Mouse (Mus musculus): ENCODE measurements around the gene Padi1.

The Padi1 gene

GRCm38 (mm10) chr4:140845666-140846065 lies at the start of gene Padi1:
Gene Padi1, minus strand, starts transcription at chr4:140845778.
- no peak for DNase-seq (ENCODE audit: low spot score in 2 of 2)

DNA sequence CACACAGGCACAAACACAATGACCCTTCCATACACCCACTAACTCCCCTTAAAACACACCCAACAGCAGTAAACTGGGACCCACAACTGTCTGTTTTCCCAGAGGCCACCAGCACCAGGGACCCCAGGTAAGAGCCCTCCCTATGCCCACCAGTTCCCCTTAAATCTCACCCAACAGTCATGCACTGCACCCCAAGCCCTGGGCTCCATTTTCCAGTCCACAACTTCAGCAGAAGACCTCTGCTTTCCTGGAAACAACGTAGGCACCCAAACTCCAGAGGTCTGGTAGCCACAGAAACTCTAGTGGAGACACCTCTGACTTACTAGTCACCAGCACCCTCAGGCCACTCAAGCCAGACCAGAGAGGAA lies 46.6 kb upstream of the Padi1 start:
- no peak for DNase-seq (ENCODE audit: low spot score in 2 of 2)

DNA sequence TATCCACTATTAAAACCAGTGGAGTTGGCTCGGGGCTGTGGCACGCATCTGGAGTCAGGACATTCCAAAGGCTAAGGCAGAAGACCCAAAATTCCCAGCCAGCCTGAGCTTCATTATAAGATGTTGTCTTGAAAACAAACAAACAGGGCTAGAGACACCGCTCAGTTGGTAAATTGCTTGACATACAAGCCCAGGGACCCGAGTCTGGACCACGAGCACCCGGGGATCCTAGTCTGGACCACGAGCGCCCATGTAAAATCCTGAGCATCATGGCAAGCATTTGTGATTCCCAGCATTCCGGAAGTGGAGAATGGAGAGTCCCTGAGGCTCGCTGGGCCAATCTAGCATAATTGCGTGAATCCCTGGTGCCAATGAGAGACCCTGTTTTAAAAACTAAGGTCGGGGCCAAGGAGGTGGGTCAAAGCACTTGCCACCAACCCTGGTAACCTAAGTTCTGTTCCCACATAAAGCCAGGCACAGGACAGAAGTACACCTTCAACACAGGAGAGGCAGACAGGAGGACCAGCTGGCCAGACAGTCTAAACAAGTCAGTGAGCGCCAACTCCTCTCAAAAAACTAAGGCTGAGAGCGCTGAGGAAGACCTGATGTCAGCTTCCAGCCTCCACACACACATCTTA lies 46.1 kb upstream of the Padi1 start:
- DNase-seq (ENCODE audit: low spot score in 2 of 2) = no peak

DNA sequence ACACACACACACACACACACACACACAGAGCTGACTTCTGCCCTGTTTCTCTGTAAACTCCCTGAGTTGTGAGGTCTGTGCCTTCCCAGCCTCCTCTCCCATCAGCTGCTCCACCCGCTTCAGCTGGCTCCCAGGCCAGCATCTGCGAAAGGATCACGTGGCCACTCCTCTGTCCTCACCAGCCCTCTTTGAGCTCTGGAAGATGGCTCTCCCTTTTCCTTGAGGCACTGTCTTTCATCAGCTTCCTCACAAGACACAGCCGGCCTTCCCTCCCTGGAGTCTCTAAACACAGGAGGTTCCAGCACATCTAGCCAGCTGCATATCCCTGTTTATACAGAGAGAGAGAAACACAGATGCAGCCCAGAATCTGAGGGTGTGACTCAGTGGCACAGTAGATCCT lies 38.3 kb upstream of the Padi1 start:
- peak in 1 of 2 experiments; percentile 52 for DNase-seq (ENCODE audit: low spot score in 2 of 2)

DNA sequence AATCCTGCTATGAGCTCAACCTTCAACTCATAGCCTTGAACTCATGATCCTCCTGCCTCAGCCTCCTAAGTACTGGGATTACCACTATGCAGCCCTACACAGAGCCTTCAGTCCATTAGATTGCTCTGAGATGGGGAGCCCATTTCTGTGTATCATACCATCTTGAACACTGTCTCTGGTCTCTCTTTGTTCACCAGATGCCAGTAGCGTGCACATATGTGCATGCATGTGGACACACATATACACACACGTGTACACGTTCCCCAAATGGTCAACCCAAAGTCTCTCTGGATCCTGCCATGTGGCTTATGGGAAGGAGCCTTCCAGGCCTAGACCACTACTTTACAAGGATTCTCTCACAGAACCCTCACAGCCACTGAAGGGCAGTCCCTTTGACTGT lies 37.4 kb upstream of the Padi1 start:
- no peak for DNase-seq (ENCODE audit: low spot score in 2 of 2)

DNA sequence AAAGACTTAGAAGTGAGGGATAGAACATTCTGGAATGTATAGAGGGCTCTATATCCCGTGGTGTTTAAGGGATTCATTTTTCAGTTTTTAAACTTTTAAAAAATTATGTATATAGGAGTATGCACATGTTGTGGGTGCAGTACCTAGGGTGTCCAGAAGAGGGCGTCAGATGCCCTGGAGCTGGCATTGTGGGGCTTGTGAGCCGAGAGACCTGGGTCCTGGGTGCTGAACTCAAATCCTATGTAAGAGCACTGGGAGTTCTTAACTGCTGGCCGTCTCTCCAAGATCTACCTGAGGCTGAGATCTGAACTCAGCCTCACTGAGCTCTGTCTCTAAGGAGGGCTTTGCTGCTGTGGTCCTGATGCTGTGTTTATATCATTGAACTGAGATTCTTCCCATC lies 36.8 kb upstream of the Padi1 start:
- no peak for DNase-seq (ENCODE audit: low spot score in 2 of 2)

- DNase-seq (ENCODE audit: low spot score in 2 of 2) = no peak
These were observed 36.2 kb upstream of the Padi1 start for GRCm38 (mm10) chr4:140881771-140882170.

DNA sequence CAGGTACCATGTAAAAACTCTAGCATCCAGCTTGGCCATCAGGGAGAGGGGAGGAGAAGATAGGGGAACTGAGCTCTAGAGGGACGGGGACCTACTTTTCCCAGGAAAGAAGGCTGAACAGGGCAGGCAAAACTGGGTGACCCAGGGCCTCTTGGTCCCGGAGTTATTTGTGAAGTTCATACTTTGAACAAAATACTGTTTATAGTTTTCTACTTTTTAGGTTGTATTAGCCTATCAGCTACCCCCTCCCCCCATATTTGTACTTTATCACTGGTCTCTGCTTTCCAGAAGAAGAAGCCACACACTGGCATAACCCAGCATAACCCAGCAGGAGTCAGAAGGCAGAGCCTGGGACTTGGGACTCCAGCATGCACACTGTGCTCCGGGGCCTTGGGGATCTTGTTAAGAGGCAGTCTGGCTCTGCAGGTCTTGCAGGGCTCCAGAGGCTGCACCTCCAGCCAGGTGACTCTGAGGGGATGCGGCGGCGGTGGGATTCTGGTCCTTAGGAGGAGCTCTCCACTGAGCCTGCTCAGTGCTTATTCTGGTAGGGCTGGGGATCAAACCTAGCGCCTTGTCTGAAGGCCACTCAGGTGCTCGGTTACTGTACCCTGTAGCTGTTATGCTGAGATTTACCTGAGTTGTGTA lies 35.6 kb upstream of the Padi1 start:
- DNase-seq (ENCODE audit: low spot score in 2 of 2) = no peak

GRCm38 (mm10) chr4:140880207-140880606 lies 34.6 kb upstream of the Padi1 start:
- no peak for DNase-seq (ENCODE audit: low spot score in 2 of 2)

GRCm38 (mm10) chr4:140879739-140880138 lies 34.2 kb upstream of the Padi1 start:
- no peak for DNase-seq (ENCODE audit: low spot score in 2 of 2)

- DNase-seq (ENCODE audit: low spot score in 2 of 2) = no peak
These were observed 33.5 kb upstream of the Padi1 start for GRCm38 (mm10) chr4:140879116-140879515.

- DNase-seq (ENCODE audit: low spot score in 2 of 2) = no peak
These were observed 33.1 kb upstream of the Padi1 start for GRCm38 (mm10) chr4:140878655-140879054.

- DNase-seq (ENCODE audit: low spot score in 2 of 2) = no peak
These were observed 31.9 kb upstream of the Padi1 start for GRCm38 (mm10) chr4:140877441-140877840.

DNA sequence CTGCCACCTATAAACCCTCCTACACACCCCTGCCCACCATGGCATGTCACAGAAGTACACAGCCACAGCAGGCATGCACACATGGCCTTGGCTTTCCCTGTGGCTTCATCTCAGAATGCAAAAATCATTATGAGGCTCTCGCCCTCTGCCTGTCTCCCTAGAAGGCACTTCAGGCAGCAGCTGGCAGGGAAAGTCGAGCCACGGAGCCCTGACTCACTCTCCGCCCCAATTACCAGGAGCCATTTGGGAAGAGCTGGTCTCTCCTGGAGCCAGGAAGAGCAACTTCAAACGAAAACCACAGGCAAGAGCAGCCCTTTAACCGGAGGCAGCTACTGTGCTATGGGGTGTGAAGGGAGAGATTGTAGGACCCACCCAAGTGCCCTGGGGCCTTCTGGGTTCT lies 31.1 kb upstream of the Padi1 start:
- DNase-seq (ENCODE audit: low spot score in 2 of 2) = no peak

DNA sequence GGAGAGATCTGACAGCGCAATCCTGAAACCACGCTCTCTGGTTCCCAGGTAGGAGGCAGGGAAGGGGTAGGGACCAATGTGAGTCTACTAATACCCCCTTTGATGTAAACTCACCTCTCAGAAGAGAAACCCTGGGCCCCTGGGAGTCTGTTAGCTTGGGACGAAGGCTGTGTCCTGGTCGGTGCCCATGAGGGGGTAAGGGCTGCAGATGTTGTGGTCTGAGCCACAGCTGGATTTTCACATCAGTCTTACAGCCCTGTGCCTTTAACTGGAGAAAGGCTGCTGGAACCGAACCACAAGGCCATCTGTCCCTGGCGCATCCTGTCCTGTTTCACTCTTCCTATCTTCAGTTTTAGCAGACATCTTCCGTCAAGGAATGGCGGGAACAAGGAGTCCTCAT lies 30.6 kb upstream of the Padi1 start:
- DNase-seq (ENCODE audit: low spot score in 2 of 2) = no peak

DNA sequence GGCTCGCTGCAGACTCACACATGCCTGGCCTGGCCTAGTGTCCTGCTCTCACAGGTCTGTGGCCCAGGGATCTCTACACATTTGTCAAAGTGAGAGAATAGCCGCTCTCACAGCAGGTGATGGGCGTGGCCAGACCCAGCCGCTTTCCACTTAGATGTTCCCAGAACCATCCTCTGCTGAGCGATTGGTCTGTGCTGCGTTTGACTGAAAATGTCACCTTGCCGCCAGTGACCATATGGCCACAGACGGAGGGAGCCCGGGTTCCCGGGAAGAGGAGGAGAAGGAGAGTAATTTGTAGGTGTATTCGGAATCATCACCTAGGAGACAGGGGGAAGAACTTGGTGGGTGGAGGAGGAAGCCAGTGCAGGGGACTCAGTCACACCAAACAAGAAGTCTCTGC lies 27.4 kb upstream of the Padi1 start:
- DNase-seq (ENCODE audit: low spot score in 2 of 2) = no peak

GRCm38 (mm10) chr4:140872686-140872992 lies 27.1 kb upstream of the Padi1 start:
- DNase-seq (ENCODE audit: low spot score in 2 of 2) = no peak

DNA sequence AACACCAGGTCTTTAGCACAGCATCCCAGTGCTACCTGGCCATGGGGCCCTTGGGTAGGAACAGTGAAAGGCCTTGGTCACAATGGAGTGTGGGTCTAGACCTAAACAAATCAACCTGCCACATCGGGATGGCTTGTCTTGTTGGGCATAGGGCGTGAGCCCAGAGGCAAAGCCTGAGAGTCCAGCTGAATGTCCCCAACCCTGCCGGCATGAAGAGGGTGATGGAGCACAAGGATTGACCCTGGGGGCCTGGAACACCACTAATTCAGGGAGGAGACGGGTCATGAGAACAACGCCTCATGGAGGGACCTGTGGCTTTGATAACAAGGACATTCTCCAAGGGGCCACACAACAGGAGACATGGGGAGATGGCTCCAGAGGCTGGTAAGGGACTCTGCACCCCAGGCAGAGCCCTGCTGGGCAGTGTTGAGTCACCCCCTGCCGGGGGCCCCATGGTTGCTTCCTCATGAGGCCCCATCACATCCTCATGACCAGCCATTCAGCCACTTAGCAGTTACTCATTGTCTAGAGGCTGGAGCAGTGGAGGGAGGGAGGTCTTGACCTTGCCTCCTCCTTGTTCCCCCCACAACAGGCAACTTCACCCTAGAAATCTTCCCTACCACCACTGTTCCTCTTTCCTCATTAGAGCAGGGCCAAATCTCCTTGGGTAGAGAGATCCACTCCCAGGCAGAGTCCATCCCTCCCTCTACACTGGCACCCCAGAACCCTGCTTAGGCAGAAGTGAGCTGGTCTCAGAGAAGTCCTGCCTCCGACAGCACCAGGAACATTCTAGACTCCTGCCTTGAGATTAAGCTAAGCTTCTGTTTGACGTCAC lies 26.5 kb upstream of the Padi1 start:
- no peak for DNase-seq (ENCODE audit: low spot score in 2 of 2)

DNA sequence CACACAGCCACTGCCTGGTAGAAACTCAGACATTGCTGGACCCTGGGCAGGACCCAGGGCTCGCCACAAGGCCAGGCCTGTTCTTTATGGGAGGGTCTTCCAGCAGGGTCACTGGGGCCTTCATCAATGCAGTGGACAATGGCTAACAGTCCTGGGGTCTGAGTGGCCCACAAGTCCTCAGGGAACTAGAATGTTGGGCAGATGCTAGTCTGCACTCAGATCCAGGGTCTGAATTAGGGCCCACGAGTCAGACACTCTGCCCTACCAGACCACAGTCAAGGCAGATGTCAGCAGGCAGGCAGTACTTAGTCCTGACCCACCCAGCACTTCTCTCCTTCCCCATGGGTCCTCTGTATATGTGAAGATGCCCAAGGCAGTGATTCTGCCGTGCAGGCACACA lies 25.8 kb upstream of the Padi1 start:
- DNase-seq (ENCODE audit: low spot score in 2 of 2) = no peak

- no peak for DNase-seq (ENCODE audit: low spot score in 2 of 2)
These were observed 25.3 kb upstream of the Padi1 start for GRCm38 (mm10) chr4:140870876-140871275.

DNA sequence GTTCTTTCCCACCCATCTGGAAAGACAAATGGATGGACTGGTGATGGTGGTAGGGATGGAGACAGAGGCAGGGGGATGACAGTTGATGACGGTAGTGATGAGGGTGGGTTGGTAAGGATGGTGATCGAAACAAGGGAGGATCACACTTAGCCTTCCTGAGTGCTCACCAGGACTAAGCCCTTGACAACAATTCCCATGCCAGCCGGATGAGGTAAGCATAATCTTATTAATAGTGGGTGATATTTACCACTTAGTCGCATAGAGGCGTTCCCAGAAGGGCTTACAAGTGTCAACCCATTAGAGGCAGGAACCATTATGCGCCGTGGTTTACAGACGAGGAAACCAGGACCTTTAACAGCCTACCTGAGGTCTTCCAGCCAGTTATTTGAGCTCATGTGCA lies 24.4 kb upstream of the Padi1 start:
- no peak for DNase-seq (ENCODE audit: low spot score in 2 of 2)

DNA sequence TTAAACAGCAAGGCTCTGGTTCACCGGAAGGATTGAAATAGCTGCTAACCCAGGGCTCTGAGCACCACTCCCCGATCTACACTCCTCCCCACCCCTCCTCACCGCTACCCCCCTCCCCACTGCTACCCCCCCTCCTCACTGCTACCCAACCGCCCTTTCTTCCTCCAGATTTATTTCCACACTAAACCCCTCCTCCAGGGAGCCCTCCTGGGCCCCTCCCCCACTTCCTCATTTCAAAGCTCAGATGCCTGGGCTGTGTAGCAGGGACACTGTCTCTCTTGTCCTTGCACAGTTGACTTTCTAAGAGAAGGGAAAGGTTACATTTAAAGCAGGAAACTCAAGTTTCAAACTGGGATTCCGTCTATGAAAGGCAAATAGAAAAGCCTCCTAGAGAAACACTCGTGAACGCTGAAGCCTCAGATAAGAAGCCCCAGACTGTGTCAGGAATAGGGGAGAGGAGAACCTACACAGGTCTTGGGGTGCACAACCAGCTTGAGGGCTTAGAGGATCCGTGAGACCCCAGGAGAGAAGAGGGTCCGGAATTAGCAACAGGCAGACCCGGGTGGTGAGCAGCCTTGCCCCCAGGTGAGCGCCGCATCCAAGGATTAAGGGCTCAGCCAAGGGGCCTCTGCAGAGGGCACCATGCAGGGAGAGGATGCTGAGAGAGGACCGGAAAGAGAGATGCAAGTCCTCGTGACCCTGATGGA lies 23.1 kb upstream of the Padi1 start:
- DNase-seq (ENCODE audit: low spot score in 2 of 2) = no peak
